Mouse (Mus musculus) limb, embryonic 10.5 days (tissue): ENCODE measurements at regions not wholly inside any gene's neighbourhood (a gene's known extent, or its start where the extent isn't known, plus 50 kb on each side); places are given as distances from the start of the nearest gene placed in this dataset.

Source experiments
- DNase-seq: peaks from one replicate; pipeline ENCODE4 v3.0.0-alpha.2; 2017; ENCODE audit warnings: low spot score
- H3K27ac ChIP-seq: fragments of 300-500 bp; sonication (generic); 2 replicates; pipeline ENCODE4 v1.5.1; 2016; ENCODE audit warnings: mild to moderate bottlenecking
- H3K27me3 ChIP-seq: fragments of 300-500 bp; sonication (generic); 2 replicates; pipeline ENCODE4 v1.6.1; 2016; ENCODE audit warnings: low read depth, mild to moderate bottlenecking; ENCODE audit not compliant: poor library complexity, severe bottlenecking
- H3K36me3 ChIP-seq: fragments of 300-500 bp; sonication (generic); 2 replicates; pipeline ENCODE4 v1.6.1; 2016; ENCODE audit warnings: mild to moderate bottlenecking, moderate library complexity
- H3K4me1 ChIP-seq: fragments of 300-500 bp; sonication (generic); 2 replicates; pipeline ENCODE4 v1.6.1; 2016
- H3K4me3 ChIP-seq: fragments of 300-500 bp; sonication (generic); 2 replicates; pipeline ENCODE4 v1.5.1; 2016; ENCODE audit warnings: mild to moderate bottlenecking, moderate library complexity
- H3K9me3 ChIP-seq: fragments of 300-500 bp; sonication (generic); replicated peaks from 2 replicates; pipeline ENCODE4 v1.6.1; 2016; ENCODE audit warnings: mild to moderate bottlenecking
- WGBS: fragments of 180-500 bp; shearing (Covaris S2); methylation state at CpG from one replicate; pipeline ENCODE4 v1.1.7; 2016; 5-methylcytosine and 5-hydroxymethylcytosine counted together

GRCm38 (mm10) chr7:37213751-37214181, 515.8 kb downstream of the Tshz3 start:
- Histone ChIP-seq H3K27me3 (no peaks in the 10 kb centered on the region), H3K4me1 (peaks cover 19% of the 10 kb centered on the region), H3K36me3 (no peaks in the 10 kb centered on the region), H3K4me3 (peak overlapping the region; percentile 16), H3K9me3 (no peaks in the 10 kb centered on the region), H3K27ac (peak overlapping the region; percentile 71)
- DNase-seq: peak; percentile 29
- 33% methylated on average over 3 of the region's 3 CpGs for WGBS

DNA sequence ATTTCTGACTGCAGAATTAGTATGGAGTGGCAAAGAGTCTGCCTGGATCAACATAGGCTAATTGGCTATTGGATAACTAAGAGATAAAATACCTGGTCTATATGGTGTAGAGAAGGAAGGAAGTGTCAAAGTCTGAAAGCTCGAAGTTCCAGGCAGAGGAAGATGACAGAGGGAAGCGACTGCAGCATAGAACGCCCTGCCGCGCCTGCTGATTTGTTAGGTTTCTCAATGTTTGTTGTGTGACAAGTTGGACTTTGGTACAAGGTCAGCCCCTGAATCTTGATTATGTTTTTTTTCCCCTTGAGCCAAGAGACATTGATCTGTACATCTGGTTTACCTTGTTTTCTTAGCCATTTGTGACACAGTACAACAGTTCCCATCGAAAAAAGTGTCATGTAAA, 517.6 kb downstream of the Tshz3 start:
- Histone ChIP-seq H3K9me3 (no peaks in the 10 kb centered on the region; the same call in 1 of the 2 replicates), H3K36me3 (no peaks in the 10 kb centered on the region), H3K4me3 (no peak overlapping the region), H3K27ac (no peak overlapping the region), H3K4me1 (peaks cover 19% of the 10 kb centered on the region), H3K27me3 (no peaks in the 10 kb centered on the region)
- no peak for DNase-seq
- 93% methylated on average over 6 of the region's 6 CpGs for WGBS

GRCm38 (mm10) chr7:37220476-37220875, 522.6 kb downstream of the Tshz3 start:
- no peaks in the 10 kb centered on the region for H3K27me3 ChIP-seq
- DNase-seq: no peak
- H3K27ac ChIP-seq: no peak overlapping the region
- WGBS: 88% methylated on average over 5 of the region's 5 CpGs
- H3K36me3 ChIP-seq: no peaks in the 10 kb centered on the region
- H3K4me3 ChIP-seq: no peak overlapping the region
- H3K4me1 ChIP-seq: peaks cover 4% of the 10 kb centered on the region; the same call in 1 of the 2 replicates
- no peaks in the 10 kb centered on the region; the same call in 1 of the 2 replicates for H3K9me3 ChIP-seq

GRCm38 (mm10) chr7:37226423-37226822, 528.5 kb downstream of the Tshz3 start:
- DNase-seq: peak; percentile 31
- H3K4me3 ChIP-seq: no peak overlapping the region
- WGBS: 43% methylated on average over 3 of the region's 3 CpGs

GRCm38 (mm10) chr7:37230641-37231347, 532.9 kb downstream of the Tshz3 start:
- 89% methylated on average over 6 of the region's 6 CpGs for WGBS
- Histone ChIP-seq H3K4me3 (no peak overlapping the region), H3K4me1 (peaks cover 10% of the 10 kb centered on the region), H3K27me3 (no peaks in the 10 kb centered on the region), H3K36me3 (no peaks in the 10 kb centered on the region), H3K9me3 (no peaks in the 10 kb centered on the region), H3K27ac (no peak overlapping the region)
- DNase-seq: no peak

More at GRCm38 (mm10) chr7:37226423-37226822, 528.5 kb downstream of the Tshz3 start:
- Histone ChIP-seq H3K27ac (peak overlapping the region; percentile 37), H3K36me3 (no peaks in the 10 kb centered on the region), H3K27me3 (no peaks in the 10 kb centered on the region), H3K9me3 (no peaks in the 10 kb centered on the region), H3K4me1 (peaks cover 10% of the 10 kb centered on the region)

GRCm38 (mm10) chr7:37240832-37241231, 532.6 kb downstream of the Zfp536 start:
- no peak for DNase-seq
- WGBS: 79% methylated on average over 6 of the region's 6 CpGs
- H3K27me3 ChIP-seq: no peaks in the 10 kb centered on the region

DNA sequence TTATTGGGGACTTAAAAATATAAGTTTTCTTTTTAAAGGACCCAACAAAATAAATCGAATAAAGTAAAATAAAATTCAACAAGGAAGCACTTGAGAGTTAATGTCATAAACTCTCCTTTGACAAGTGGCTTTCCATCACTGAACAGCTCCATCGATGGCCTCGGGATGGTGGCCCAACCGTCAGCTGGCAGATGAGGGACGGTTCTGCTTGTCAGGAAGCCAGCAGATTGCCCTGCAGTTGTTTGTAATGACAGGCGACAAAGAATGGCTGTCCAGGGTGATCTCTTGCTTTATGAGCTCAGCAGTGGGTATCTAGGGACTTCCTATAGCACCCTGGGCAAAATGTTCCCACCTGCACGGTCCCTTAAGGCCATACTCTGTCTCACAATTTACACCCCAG, 531.7 kb downstream of the Zfp536 start:
- DNase-seq: no peak
- H3K9me3 ChIP-seq: no peaks in the 10 kb centered on the region

More at GRCm38 (mm10) chr7:37240832-37241231, 532.6 kb downstream of the Zfp536 start:
- Histone ChIP-seq H3K27ac (0 out of 2 replicates have a peak overlapping the region, but pooled peaks have one; percentile 14), H3K4me1 (no peaks in the 10 kb centered on the region), H3K36me3 (no peaks in the 10 kb centered on the region), H3K4me3 (no peak overlapping the region), H3K9me3 (no peaks in the 10 kb centered on the region)

DNA sequence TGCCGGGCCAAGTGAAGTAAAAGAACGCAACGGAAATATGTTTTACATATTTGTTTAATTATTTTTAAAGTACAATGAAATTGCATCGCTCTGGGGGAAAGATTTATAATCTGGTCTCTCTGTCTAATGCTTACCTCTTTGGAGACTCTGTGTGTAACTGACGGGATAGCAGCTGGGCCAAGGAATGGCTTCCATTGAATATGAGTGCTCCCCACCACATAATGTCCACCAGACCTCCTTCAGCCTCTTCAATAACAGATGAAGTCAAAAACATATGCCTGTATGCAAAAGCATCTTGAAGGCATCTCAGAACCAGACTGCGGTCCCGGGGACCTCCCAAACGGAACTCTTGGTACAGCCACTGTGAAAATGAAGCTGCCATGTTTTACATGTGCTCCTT, 531.0 kb downstream of the Zfp536 start:
- Histone ChIP-seq H3K4me3 (no peak overlapping the region), H3K9me3 (no peaks in the 10 kb centered on the region), H3K4me1 (no peaks in the 10 kb centered on the region), H3K27me3 (no peaks in the 10 kb centered on the region), H3K36me3 (no peaks in the 10 kb centered on the region), H3K27ac (no peak overlapping the region)
- 88% methylated on average over 8 of the region's 8 CpGs for WGBS
- no peak for DNase-seq

More for the DNA sequence above, 531.7 kb downstream of the Zfp536 start:
- Histone ChIP-seq H3K27ac (no peak overlapping the region), H3K4me1 (no peaks in the 10 kb centered on the region), H3K27me3 (no peaks in the 10 kb centered on the region), H3K36me3 (no peaks in the 10 kb centered on the region), H3K4me3 (no peak overlapping the region)
- WGBS: 60% methylated on average over 7 of the region's 7 CpGs

GRCm38 (mm10) chr7:37246156-37246555, 527.3 kb downstream of the Zfp536 start:
- H3K4me3 ChIP-seq: no peak overlapping the region
- no peak overlapping the region for H3K27ac ChIP-seq
- H3K4me1 ChIP-seq: 0 out of 2 replicates have a peak, but pooled peaks cover under 1% of the 10 kb centered on the region
- DNase-seq: no peak
- no peaks in the 10 kb centered on the region for H3K27me3 ChIP-seq
- H3K9me3 ChIP-seq: no peaks in the 10 kb centered on the region
- WGBS: 88% methylated on average over 4 of the region's 4 CpGs
- H3K36me3 ChIP-seq: no peaks in the 10 kb centered on the region

- 0 out of 2 replicates have a peak overlapping the region, but pooled peaks have one; percentile 1 for H3K4me3 ChIP-seq
- H3K36me3 ChIP-seq: no peaks in the 10 kb centered on the region
- WGBS: 34% methylated on average over 9 of the region's 9 CpGs
- DNase-seq: peak; percentile 76
- no peaks in the 10 kb centered on the region for H3K27me3 ChIP-seq
- H3K27ac ChIP-seq: peak overlapping the region; percentile 90
- peaks cover 44% of the 10 kb centered on the region for H3K4me1 ChIP-seq
- H3K9me3 ChIP-seq: no peaks in the 10 kb centered on the region
Measured at GRCm38 (mm10) chr7:37254431-37254830, 519.0 kb downstream of the Zfp536 start.

GRCm38 (mm10) chr7:37255840-37256239, 517.6 kb downstream of the Zfp536 start:
- WGBS: 11% methylated on average over 3 of the region's 3 CpGs
- Histone ChIP-seq H3K4me1 (peaks cover 44% of the 10 kb centered on the region), H3K36me3 (no peaks in the 10 kb centered on the region), H3K9me3 (no peaks in the 10 kb centered on the region), H3K4me3 (no peak overlapping the region), H3K27me3 (no peaks in the 10 kb centered on the region), H3K27ac (peak overlapping the region; percentile 90)
- peak; percentile 43 for DNase-seq

- Histone ChIP-seq H3K9me3 (no peaks in the 10 kb centered on the region), H3K4me3 (no peak overlapping the region), H3K27ac (0 out of 2 replicates have a peak overlapping the region, but pooled peaks have one; percentile 30), H3K36me3 (no peaks in the 10 kb centered on the region), H3K4me1 (peaks cover 39% of the 10 kb centered on the region), H3K27me3 (no peaks in the 10 kb centered on the region)
- WGBS: 42% methylated on average over 6 of the region's 6 CpGs
- peak; percentile 65 for DNase-seq
Measured at GRCm38 (mm10) chr7:37259293-37259692, 514.1 kb downstream of the Zfp536 start.

DNA sequence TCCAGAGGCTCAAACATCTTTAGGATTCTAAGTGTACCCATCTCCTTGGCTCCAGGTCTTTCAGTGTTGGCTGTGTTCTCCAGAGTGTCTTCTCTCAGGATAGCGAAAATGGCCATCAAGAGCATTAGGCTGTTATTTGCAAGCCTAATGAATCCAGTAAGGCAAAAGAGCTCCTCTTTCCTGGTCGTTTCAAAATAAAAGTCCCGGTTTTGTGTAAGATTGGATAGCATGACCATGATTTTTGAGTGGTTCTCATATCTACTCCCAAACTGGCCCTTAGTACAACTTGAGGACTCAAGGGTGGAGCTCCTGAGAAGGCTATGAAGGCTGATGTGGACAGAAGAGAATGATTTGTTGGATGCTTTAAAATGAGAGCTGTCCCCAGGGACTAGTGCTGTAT, 510.6 kb downstream of the Zfp536 start:
- no peak overlapping the region for H3K4me3 ChIP-seq
- no peaks in the 10 kb centered on the region for H3K9me3 ChIP-seq
- H3K27ac ChIP-seq: no peak overlapping the region
- H3K27me3 ChIP-seq: no peaks in the 10 kb centered on the region
- H3K4me1 ChIP-seq: peaks cover 16% of the 10 kb centered on the region
- DNase-seq: no peak
- WGBS: 45% methylated on average over 3 of the region's 3 CpGs
- no peaks in the 10 kb centered on the region for H3K36me3 ChIP-seq
